Mouse (Mus musculus) limb, embryonic 10.5 days (tissue): ENCODE data around the gene Pmf1. TPM values are rescaled to one million over a fixed set of nuclear protein-coding genes. Genes with fewer than 3 reads are reported as not detected.
A peak's percentile ranks its signal among the peaks of the same experiment; 100 is the strongest.

ENCODE experiments used
- DNase-seq: peaks from one replicate; pipeline ENCODE4 v3.0.0-alpha.2; 2017; ENCODE audit warnings: low spot score
- H3K27ac ChIP-seq: fragments of 300-500 bp; sonication (generic); 2 replicates; pipeline ENCODE4 v1.5.1; 2016; ENCODE audit warnings: mild to moderate bottlenecking
- H3K27me3 ChIP-seq: fragments of 300-500 bp; sonication (generic); 2 replicates; pipeline ENCODE4 v1.6.1; 2016; ENCODE audit warnings: low read depth, mild to moderate bottlenecking; ENCODE audit not compliant: poor library complexity, severe bottlenecking
- H3K36me3 ChIP-seq: fragments of 300-500 bp; sonication (generic); 2 replicates; pipeline ENCODE4 v1.6.1; 2016; ENCODE audit warnings: mild to moderate bottlenecking, moderate library complexity
- H3K4me1 ChIP-seq: fragments of 300-500 bp; sonication (generic); 2 replicates; pipeline ENCODE4 v1.6.1; 2016
- H3K4me3 ChIP-seq: fragments of 300-500 bp; sonication (generic); 2 replicates; pipeline ENCODE4 v1.5.1; 2016; ENCODE audit warnings: mild to moderate bottlenecking, moderate library complexity
- H3K9me3 ChIP-seq: fragments of 300-500 bp; sonication (generic); replicated peaks from 2 replicates; pipeline ENCODE4 v1.6.1; 2016; ENCODE audit warnings: mild to moderate bottlenecking
- WGBS: fragments of 180-500 bp; shearing (Covaris S2); methylation state at CpG from one replicate; pipeline ENCODE4 v1.1.7; 2016; 5-methylcytosine and 5-hydroxymethylcytosine counted together
- polyA plus RNA-seq: library from polyadenylated mRNA; unstranded; fragments of >200 nt; fragmentation: Nextera tagmentation; extraction: Ambion mirVana; gene quantifications from 2 replicates; pipeline ENCODE4 v1.2.1, GENCODE M21; 2016

The Pmf1 gene
- polyA plus RNA-seq, 1 experiment from 2014 or later, result 197 TPM

DNA sequence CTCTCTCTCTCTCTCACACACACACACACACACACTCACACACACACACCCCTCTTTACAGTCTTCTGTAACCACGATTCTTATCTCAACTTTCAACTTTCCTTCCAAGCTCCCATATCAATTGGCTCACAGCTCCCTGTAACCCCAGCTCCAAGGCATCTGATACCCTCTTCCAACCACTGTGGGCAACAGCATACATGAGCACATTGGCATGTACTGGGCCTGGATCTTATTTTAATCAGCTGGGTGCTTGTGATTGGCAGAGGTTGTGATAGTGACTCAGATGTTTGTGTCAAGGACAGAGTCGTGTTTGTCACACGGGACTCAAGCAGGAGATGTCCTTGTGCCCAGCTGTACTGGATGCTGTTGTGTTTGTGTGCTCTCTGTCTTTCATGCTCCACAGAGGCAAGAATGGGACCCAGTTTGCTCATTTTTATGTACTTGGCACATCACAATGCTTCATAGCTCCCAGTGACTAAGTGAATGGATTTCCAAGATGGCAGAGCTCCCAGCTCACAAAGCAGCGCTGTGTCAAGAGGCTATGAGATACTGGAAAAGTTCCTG, 17.3 kb upstream of the Pmf1 start:
- no peak for DNase-seq
- 85% methylated on average over 4 of the region's 4 CpGs for WGBS
- Histone ChIP-seq H3K27ac (no peak overlapping the region), H3K27me3 (no peaks in the 10 kb centered on the region), H3K4me1 (peaks cover 13% of the 10 kb centered on the region), H3K9me3 (no peaks in the 10 kb centered on the region), H3K36me3 (no peaks in the 10 kb centered on the region), H3K4me3 (no peak overlapping the region)

DNA sequence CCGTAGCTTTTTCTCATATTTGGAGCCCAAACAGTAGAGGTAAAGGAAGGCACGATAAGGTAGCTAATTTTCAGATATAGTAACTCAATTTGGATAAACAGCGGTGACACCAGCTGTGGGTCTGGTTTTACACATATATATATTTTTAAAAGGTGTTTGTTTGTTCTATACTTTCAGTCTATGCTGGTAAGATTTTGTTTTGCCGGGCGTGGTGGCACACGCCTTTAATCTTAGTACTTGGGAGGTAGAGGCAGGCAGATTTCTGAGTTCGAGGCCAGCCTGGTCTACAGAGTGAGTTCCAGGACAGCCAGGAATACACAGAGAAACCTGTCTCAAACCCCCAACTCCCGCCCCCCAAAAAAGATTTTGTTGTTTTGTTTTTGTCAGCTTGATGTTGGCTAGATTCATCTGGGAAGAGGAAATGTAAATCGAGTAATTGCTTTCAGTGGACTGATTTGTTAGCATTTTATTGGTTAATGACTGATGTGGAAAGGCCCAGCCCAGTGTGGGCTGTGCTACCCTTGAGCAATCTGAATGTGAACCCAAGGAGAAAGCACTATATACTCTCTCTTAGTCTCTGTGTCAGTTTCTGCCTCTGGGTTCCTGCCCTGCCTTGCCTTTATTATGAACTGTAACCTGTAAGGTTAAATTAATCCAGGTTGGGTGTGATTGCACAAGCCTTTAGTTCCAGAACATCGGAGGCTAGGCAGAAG, 15.7 kb upstream of the Pmf1 start:
- Histone ChIP-seq H3K27me3 (no peaks in the 10 kb centered on the region), H3K4me3 (no peak overlapping the region), H3K9me3 (no peaks in the 10 kb centered on the region), H3K4me1 (peaks cover 16% of the 10 kb centered on the region), H3K27ac (peak overlapping the region; percentile 66; the same call in 1 of the 2 replicates), H3K36me3 (peaks cover 13% of the 10 kb centered on the region)
- WGBS, result 87% methylated on average over 10 of the region's 10 CpGs
- DNase-seq, result no peak

DNA sequence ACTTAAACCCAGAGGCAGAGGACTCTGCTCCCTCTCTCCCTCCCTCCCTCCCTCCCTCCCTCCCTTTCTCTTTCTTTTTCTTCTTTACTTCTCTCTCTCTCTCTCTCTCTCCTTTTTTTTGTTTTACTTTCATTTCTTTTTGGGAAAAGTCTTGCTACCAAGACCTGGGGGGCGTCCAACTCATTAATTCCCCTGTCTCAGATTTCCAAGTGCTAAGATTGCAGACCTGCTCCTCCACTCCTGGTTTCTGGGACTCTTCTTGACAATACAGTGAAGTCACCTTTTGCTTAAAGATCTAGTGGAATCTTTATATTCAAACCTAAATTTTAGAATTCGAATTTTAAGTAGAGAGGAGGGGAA, 15.2 kb upstream of the Pmf1 start:
- Histone ChIP-seq H3K4me3 (peak overlapping the region; percentile 74), H3K4me1 (peaks cover 18% of the 10 kb centered on the region), H3K36me3 (peaks cover 19% of the 10 kb centered on the region), H3K9me3 (no peaks in the 10 kb centered on the region), H3K27ac (peak overlapping the region; percentile 66), H3K27me3 (no peaks in the 10 kb centered on the region)
- WGBS, result 11% methylated on average over 2 of the region's 2 CpGs
- DNase-seq, result no peak

DNA sequence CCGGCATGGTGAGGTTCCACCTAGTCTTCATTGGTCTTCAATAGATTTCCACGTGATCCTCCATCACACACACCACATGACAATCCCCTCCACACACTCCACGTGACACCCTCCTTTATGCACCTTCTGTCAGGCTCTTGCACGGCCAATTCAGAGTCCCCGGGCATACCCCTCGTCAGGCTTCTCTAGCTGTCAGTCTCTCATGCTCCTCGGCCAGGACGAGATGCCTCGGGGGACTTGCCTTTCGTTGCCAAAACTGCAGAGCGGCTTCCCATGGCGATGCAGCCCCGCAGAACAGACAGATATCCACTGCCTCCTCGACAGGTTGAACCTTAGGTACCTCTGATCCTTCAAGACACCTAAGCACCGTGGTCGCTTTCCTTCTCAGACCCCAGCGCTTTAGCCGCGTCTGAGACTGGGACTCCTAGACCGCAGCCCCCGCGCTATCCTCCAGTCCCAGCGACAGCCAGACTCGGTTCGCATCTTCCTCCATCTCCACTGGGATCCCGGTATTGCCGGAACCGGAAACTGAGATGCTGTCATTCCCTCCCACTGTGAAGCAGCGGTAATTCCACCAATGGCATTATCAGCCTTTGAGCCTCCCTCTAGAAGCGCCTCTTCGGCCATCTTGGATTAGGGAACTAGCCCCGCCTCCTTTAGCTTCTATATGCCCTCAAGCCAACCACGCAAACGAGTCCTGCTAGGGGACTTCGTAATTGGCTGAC, 14.6 kb upstream of the Pmf1 start, which contains the start of gene Slc25a44:
Gene Slc25a44 (minus strand): TSS at position 535 of the 725 bp plus-strand sequence.
- H3K4me3 ChIP-seq, result peak within 1 kb of the TSS; percentile 74
- no peaks in the 10 kb centered on the region for H3K9me3 ChIP-seq
- H3K27ac ChIP-seq, result peak within 1 kb of the TSS; percentile 66
- peak; percentile 87 for DNase-seq
- H3K4me1 ChIP-seq, result peaks cover 20% of the 10 kb centered on the region
- WGBS, result under 1% methylated on average over 35 of the region's 35 CpGs
- no peaks in the 10 kb centered on the region for H3K27me3 ChIP-seq
- peaks cover 24% of the 10 kb centered on the region for H3K36me3 ChIP-seq

DNA sequence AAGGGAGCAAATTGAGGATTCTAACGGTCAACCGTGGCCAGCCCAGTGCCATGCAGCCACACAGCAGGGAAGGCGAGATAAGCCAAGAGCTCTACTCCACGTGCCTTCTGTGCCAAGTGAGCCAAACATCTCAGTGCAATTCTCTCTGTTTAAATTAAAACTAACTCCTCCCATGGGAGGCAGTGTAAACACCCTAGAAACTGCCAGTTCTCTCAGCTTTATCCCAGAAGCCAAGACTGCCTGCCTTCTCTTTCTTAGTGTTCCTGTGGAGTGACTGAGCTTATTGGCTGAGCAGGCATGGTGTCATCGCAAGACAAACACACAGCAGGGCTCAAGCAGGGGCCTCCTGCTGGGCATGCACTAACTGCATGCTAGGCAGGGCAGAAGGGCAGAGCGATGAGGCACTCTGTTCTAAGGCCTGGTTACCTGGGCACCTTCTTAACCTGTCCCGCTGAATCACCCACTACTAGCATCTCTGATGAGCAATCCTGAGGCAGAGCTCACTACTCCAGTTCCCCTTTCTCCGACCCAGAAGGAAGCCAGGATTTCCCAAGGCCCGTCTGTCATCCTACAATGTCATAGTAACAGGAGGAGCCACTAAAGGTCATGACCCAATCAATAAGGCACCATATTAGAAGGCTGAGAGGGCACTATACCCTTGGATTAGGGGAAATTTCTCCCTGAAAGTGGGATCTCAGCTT, 12.0 kb upstream of the Pmf1 start:
- no peaks in the 10 kb centered on the region for H3K9me3 ChIP-seq
- H3K4me1 ChIP-seq, result peaks cover 20% of the 10 kb centered on the region
- no peak for DNase-seq
- H3K4me3 ChIP-seq, result no peak overlapping the region
- no peaks in the 10 kb centered on the region for H3K27me3 ChIP-seq
- H3K27ac ChIP-seq, result no peak overlapping the region
- 50% methylated on average over 9 of the region's 9 CpGs for WGBS
- peaks cover 50% of the 10 kb centered on the region for H3K36me3 ChIP-seq

DNA sequence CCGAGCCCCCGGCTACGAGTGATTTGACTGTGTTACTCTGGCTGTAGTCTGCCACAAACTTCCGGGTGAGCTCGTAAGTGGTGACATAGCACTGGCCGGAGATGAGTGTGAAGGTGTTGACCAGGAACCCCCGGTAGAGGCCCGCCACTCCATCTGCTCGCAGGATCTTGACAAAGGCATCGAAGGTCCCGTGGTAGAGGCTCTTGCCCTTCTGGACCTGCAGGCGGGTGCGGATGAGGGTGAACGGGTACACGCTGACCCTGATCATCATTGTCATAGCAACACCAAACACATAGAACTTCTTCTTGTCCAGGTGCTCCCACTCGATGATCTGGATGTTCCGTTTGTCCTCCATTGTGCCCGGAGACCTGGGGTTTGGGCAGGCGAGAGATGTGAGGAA, 10.6 kb upstream of the Pmf1 start:
- Histone ChIP-seq H3K9me3 (no peaks in the 10 kb centered on the region), H3K4me1 (peaks cover 20% of the 10 kb centered on the region), H3K4me3 (no peak overlapping the region), H3K27ac (no peak overlapping the region), H3K36me3 (peaks cover 64% of the 10 kb centered on the region), H3K27me3 (no peaks in the 10 kb centered on the region)
- DNase-seq, result no peak
- 94% methylated on average over 19 of the region's 19 CpGs for WGBS

DNA sequence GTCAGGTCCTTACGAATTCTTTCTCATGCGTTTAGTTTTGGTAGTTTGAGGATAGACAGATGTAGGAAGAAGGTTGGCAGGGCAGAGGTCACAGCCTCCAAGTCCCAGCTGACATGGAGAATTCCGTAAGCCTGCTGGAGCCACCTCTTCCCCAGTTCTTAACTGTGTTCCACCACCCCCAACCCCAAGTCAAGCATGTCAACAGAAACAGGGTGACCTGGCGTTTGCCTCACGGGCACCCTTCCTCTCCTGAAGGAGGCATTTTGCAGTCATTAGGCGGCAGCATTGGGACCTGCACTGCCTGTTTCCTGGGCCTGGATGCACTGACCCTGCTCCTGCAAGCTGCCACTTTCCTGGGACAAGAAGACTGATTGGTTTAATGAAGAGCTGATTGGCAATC, 7.9 kb upstream of the Pmf1 start:
- H3K27ac ChIP-seq, result no peak overlapping the region
- H3K36me3 ChIP-seq, result peaks cover 90% of the 10 kb centered on the region
- no peaks in the 10 kb centered on the region for H3K27me3 ChIP-seq
- H3K9me3 ChIP-seq, result no peaks in the 10 kb centered on the region
- peaks cover 6% of the 10 kb centered on the region; the same call in 1 of the 2 replicates for H3K4me1 ChIP-seq
- 83% methylated on average over 6 of the region's 6 CpGs for WGBS
- DNase-seq, result no peak
- H3K4me3 ChIP-seq, result no peak overlapping the region

DNA sequence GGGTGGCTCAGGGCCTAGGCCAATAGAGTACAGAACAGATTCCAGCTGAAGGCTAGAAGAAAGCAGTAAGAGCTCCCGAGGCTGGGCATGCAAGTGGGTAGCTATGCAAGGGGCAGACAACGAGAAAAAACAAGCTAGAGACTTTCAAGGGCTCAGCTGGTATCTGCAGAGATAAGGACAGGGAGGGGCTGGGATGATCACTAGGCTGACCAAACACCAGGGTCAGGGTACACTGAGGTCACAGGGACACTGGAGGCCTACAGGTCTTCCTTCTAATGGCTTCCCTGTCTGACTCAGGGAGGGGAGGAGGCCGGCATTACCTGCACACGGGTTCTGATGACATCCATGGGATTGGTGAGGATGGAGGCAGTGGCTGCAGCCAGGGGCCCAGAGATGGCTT, 5.5 kb upstream of the Pmf1 start:
- H3K27ac ChIP-seq, result no peak overlapping the region
- H3K4me3 ChIP-seq, result no peak overlapping the region
- no peaks in the 10 kb centered on the region for H3K9me3 ChIP-seq
- H3K27me3 ChIP-seq, result no peaks in the 10 kb centered on the region
- WGBS, result 87% methylated on average over 4 of the region's 4 CpGs
- H3K36me3 ChIP-seq, result peaks cover 96% of the 10 kb centered on the region
- no peak for DNase-seq
- peaks cover 11% of the 10 kb centered on the region for H3K4me1 ChIP-seq

DNA sequence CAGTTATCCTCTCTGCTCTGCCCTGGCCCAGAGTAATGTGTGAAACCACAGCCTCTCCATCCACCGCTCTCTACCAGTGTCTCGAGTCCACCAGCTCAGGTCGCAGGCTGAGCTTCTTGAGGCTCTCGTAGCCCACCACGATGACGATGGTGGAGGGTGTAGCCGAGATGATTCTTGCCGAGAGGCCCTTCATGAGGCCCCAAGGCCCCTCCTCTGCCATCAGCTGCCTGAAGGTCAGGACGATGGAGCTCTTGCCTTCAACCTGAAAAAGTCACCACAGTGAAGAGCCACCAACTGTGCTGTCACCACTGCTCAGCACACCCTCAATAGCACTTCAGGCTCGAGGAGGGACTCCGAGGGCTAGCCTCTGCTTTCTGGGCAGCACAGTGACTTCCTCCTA, 2.5 kb upstream of the Pmf1 start:
- H3K4me3 ChIP-seq, result no peak overlapping the region
- peaks cover 68% of the 10 kb centered on the region for H3K36me3 ChIP-seq
- DNase-seq, result no peak
- H3K4me1 ChIP-seq, result peaks cover 30% of the 10 kb centered on the region
- no peaks in the 10 kb centered on the region for H3K27me3 ChIP-seq
- H3K27ac ChIP-seq, result no peak overlapping the region
- H3K9me3 ChIP-seq, result no peaks in the 10 kb centered on the region
- WGBS, result 90% methylated on average over 11 of the region's 11 CpGs

DNA sequence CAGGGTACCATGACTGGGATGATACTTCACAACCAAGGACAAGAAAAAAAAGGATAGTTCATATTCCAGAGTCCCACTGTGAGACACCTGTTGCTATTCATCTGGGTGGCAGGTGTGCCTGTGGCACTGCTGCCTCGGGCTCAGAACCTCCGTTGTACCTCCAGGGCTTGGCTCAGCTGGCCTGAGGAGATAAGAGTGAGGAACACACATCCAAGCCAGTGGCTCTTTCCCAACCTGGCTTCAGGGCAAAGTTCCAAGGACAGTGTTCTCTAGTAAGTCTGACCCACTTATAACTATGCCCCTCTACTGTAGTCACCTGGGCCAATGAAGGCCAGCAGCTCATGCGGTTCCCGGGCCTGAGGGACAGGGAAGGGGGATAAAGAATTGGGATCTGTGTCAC, 1.6 kb upstream of the Pmf1 start:
- no peak for DNase-seq
- H3K27ac ChIP-seq, result no peak overlapping the region
- 91% methylated on average over 4 of the region's 4 CpGs for WGBS
- no peaks in the 10 kb centered on the region for H3K9me3 ChIP-seq
- peaks cover 61% of the 10 kb centered on the region for H3K36me3 ChIP-seq
- peaks cover 37% of the 10 kb centered on the region for H3K4me1 ChIP-seq
- no peak overlapping the region for H3K4me3 ChIP-seq
- H3K27me3 ChIP-seq, result no peaks in the 10 kb centered on the region

DNA sequence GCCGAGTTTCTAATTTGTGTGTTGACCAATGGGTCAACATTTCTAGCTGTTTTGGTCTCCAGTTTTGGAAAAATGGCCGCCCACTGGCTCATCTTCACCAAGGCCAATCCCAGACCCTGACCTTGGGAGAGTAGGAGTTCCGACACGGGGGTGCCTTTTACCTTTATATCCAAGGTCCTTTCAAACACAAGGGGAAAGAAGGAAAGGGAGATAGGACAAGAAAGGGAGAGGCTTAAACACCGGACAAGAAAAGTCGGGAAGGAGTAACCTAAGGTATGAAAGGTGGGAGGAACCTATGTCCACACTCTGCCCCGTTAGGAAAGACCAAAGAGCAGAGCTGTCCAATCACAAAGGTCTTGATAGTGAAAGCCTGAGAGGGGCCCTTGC, 507 bp upstream of the Pmf1 start:
- DNase-seq, result no peak
- peaks cover 37% of the 10 kb centered on the region for H3K4me1 ChIP-seq
- H3K27me3 ChIP-seq, result no peaks in the 10 kb centered on the region
- peaks cover 56% of the 10 kb centered on the region for H3K36me3 ChIP-seq
- WGBS, result 24% methylated on average over 7 of the region's 7 CpGs
- H3K9me3 ChIP-seq, result no peaks in the 10 kb centered on the region
- peak overlapping the region; percentile 98 for H3K27ac ChIP-seq
- H3K4me3 ChIP-seq, result peak overlapping the region; percentile 68

DNA sequence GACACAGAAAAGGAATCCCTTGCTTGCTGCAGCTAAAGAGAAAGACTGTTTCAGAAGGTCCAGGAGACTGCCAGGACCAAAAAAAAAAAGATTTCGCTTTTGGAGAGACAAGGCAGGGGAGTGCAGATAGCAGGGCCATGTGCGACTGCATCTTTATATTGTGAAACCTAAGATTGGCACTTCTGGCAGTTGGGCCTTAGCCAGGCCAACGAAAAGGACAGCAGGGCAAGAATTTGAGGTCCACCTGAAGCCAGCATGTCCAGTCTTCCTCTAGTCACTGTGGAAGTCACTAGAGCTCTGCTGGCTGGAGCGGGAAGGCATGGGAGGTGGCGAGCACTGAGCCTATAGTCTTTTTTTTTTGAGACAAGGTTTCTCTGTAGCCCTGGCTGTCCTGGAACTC, 1.2 kb downstream of the Pmf1 start:
- WGBS, result 68% methylated on average over 5 of the region's 5 CpGs
- peak overlapping the region; percentile 98 for H3K27ac ChIP-seq
- no peaks in the 10 kb centered on the region for H3K9me3 ChIP-seq
- H3K4me3 ChIP-seq, result peak overlapping the region; percentile 68
- no peak for DNase-seq
- H3K27me3 ChIP-seq, result no peaks in the 10 kb centered on the region
- peaks cover 56% of the 10 kb centered on the region for H3K36me3 ChIP-seq
- peaks cover 37% of the 10 kb centered on the region for H3K4me1 ChIP-seq

DNA sequence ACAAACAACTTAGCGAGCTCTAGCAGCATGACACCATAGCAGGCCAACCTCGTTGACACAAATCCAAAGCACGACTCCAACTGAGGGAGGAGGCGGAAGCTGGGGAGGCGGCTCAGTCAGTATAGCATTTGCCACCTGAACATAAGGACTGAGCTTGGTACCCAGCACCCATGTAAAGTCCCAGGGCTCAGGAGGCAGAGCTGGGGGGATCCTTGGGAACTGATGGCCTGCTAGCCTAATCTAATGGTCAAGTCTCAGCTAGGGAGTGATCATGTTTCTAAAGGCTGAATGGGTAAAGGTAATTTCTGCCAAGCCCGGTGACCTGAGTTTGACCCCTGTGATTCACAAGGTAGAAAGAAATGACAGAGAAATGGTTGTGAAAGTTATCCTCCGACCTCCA, 2.6 kb downstream of the Pmf1 start:
- no peak for DNase-seq
- no peak overlapping the region for H3K27ac ChIP-seq
- H3K36me3 ChIP-seq, result peaks cover 56% of the 10 kb centered on the region
- H3K9me3 ChIP-seq, result no peaks in the 10 kb centered on the region
- H3K4me1 ChIP-seq, result peaks cover 37% of the 10 kb centered on the region
- H3K4me3 ChIP-seq, result peak overlapping the region; percentile 16; the same call in 1 of the 2 replicates
- no peaks in the 10 kb centered on the region for H3K27me3 ChIP-seq
- 70% methylated on average over 7 of the region's 7 CpGs for WGBS
